Mouse (Mus musculus) liver, postnatal 0 days (tissue): ENCODE measurements at regions not wholly inside any gene's neighbourhood (a gene's known extent, or its start where the extent isn't known, plus 50 kb on each side); places are given as distances from the start of the nearest gene placed in this dataset.

Experiments
- CTCF ChIP-seq: sonication (generic); IDR thresholded peaks from 2 replicates; pipeline ENCODE4 v1.5.1; 2016; ENCODE audit warnings: antibody characterized with exemption, low read depth
- EP300 ChIP-seq: IDR thresholded peaks from 2 replicates; pipeline ENCODE4 v1.6.1; 2016; ENCODE audit warnings: antibody characterized with exemption, low read depth, mild to moderate bottlenecking

GRCm38 (mm10) chr11:17386756-17387155 is 129.4 kb downstream of the C1d start:
- TF ChIP-seq CTCF (no peak), EP300 (no peak)
